Mouse (Mus musculus) adipocyte (in vitro differentiated cells): ENCODE measurements at regions not wholly inside any gene's neighbourhood (a gene's known extent, or its start where the extent isn't known, plus 50 kb on each side); places are given as distances from the start of the nearest gene placed in this dataset.

Experiments used
- DNase-seq: peaks from one replicate; pipeline ENCODE4 v3.0.0-alpha.2; 2016; ENCODE audit warnings: low spot score

DNA sequence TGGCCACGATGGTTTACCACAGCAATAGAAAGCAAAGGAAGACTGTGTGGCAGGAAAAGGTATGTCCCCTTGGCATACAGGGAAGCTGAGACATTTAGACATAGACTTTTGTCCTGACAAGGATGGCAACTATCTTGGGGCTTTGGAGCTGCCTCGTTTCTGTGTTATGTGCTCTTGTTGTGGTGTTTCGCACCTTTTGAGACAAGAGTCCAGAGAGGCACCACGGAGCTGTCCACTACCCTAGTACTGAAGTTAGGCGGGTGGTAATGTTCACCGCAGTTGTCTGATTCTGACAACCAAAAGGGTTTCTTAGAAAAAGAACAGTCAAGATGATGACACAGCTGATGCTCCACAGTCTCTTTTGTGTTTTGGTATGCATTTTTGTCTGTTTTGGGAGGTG lies 90.9 kb upstream of the Got2 start:
- DNase-seq: no peak

DNA sequence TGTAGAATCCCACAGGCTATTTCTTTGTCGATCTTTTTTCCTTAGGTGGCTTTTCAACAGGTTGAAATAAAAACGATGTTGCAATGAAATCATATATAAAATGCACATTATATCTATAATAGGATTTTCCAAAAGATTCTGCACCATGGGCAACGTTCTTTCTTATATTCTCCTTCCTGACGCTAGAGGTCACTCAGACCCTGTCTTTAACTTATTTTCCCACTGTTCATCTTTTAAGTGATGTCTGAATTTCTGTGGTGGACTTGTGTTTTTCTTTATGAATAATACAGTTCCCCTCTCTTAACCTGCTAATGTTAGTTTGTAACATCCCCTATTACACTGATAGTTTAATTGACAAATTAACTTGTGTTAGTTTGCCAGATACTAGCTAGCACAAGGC lies 86.5 kb upstream of the Got2 start:
- DNase-seq: peak; percentile 24

DNA sequence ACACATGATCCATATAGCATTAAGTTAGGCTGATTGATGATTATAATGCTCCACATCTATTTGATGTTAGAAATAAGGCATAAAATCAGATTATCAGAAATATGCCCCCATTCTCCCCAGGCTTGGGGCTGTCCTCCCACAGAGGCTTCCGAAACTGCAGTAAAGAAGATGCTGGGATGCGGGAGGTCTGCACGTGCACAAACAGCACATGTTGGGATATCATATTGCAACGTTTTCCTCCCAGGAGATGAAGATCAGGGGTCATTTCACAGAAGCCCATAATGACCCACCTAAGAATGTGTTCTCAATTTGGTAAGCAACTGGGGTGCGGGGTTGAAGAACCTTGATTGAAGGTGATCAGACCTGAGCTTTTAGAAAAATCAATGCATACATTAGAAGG lies 85.9 kb upstream of the Got2 start:
- no peak for DNase-seq

DNA sequence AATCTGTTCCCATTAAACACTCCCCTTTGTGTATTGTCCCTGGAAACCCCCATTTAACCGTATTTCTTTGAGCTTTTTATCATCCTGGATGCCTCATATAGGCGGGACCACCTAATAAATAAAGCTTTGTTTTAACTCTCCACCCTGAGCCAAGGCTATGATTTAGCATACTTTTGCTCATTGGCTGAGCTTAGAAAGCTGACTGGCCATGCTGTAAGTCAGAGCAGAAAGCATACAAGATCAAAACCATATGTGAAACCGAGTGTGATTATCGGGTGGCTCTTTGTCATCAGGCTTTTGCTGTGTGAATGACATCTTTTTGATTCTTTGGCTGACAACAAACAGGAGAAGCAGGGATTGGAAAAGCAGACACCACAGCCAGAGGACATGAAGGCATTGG lies 85.2 kb upstream of the Got2 start:
- no peak for DNase-seq

DNA sequence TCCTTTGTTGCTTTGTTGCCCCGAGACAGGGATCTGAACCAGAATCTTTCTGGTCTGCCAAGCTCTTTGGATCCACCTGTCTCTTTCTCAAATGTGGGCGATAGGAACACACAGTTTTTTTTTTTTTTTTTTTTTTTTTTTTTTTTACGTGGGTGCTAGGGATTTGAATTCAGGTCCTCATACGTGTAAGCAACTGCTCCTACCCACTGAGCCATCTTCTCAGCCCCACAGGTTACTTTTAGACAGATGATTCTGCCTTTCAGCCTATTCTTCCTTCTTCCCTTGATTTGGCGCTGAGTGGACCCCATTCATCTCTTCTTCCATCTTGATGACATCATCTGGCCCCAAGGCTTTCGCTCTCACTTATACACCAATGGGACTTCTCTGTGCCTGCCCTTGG lies 80.5 kb upstream of the Got2 start:
- no peak for DNase-seq

DNA sequence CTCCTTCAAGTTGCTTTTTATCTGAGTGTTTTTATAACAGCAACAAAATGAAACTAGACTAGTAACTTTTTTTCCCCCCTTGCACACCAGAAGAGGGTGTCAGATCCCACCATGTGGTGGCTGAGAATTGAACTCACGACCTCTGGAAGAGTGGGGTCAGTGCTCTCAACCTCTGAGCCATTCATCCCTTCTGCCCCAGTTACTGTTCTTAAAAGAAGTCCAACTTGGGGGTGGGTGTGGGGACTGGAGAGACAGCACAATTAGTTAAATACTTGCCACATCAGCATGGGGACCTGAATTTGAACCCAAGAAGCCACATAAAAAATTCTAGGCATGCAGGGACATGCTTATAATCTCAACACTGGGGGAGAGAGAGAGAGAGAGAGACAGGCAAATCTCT lies 78.1 kb upstream of the Got2 start:
- no peak for DNase-seq

DNA sequence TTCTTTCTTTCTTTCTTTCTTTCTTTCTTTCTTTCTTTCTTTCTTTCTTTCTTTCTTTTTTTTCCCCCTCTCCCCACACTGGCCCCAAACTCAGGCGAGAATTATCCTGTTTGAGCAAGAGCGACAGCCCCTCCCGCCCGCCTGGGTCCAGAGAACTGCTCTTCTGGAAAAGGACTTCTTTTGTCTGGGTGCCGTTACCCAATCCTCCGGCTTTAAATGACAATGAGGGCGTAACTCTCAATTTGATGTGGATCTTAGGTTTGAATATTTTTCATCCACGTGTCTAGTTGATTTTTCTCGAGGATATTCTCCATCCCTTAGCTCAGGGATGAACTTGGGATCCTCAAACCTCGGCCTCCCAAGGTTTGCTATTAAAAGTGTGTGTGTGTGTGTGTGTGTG lies 63.9 kb upstream of the Got2 start:
- no peak for DNase-seq

DNA sequence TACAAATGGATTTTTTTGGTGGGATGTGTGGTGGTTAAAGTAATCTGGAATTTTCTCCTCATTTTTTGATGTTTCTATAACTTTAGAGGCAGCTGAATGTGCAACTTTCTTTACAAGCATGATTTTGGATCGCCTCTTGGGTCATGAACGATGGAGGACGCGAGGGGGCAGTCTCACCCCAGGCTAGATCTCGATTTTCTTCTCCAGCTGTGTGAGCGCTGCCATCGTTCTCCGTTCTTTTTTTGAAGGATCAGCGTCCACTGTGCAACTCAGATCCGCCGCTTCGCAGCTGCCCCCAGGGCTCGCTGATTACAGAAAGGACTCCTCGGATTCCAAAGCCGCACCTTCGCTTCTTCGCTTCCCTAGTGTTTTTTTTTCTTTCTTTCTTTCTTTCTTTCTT lies 63.4 kb upstream of the Got2 start:
- peak; percentile 47 for DNase-seq
